Mouse (Mus musculus): ENCODE results near the gene Nhsl2. TPM values are rescaled to one million over a fixed set of nuclear protein-coding genes. Genes with fewer than 3 reads are reported as not detected.

The Nhsl2 gene
- polyA plus RNA-seq, 1 experiment from 2014 or later, result 10.5 TPM

- no peak overlapping the region for H3K27ac ChIP-seq (ENCODE audit: low read length)
- ATAC-seq (ENCODE audit: insufficient read depth, low FRiP score), result no peak
- H3K9ac ChIP-seq (ENCODE audit: low read length), result no peak overlapping the region
- H3K4me3 ChIP-seq (replicated peaks; ENCODE audit: low read length), result no peak overlapping the region
- no peak overlapping the region for H3K4me2 ChIP-seq (ENCODE audit: low read depth, low read length)
- H3K9me3 ChIP-seq (replicated peaks; ENCODE audit: control insufficient read depth, low read length), result no peaks in the 10 kb centered on the region
- peaks cover 7% of the 10 kb centered on the region; the same call in 1 of the 2 replicates for H3K27me3 ChIP-seq (ENCODE audit: control insufficient read depth, insufficient read depth, low read length)
- peaks cover under 1% of the 10 kb centered on the region; the same call in 1 of the 2 replicates for H3K4me1 ChIP-seq (ENCODE audit: control insufficient read depth, insufficient read depth, low read length)
- H3K36me3 ChIP-seq (ENCODE audit: control insufficient read depth, insufficient read depth, low read length), result no peaks in the 10 kb centered on the region
- whole genome bisulfite sequencing, result 83% methylated on average over 3 of the region's 3 CpGs
These were observed 187.7 kb downstream of the Nhsl2 start for GRCm38 (mm10) chrX:102036866-102037361.

GRCm38 (mm10) chrX:102037506-102037905 is 188.3 kb downstream of the Nhsl2 start:
- Histone ChIP-seq H3K36me3 (ENCODE audit: control insufficient read depth, insufficient read depth, low read length) (no peaks in the 10 kb centered on the region), H3K27me3 (ENCODE audit: control insufficient read depth, insufficient read depth, low read length) (peaks cover 7% of the 10 kb centered on the region; the same call in 1 of the 2 replicates), H3K27ac (ENCODE audit: low read length) (no peak overlapping the region), H3K9ac (ENCODE audit: low read length) (no peak overlapping the region), H3K4me3 (replicated peaks; ENCODE audit: low read length) (no peak overlapping the region), H3K4me2 (ENCODE audit: low read depth, low read length) (no peak overlapping the region), H3K9me3 (replicated peaks; ENCODE audit: control insufficient read depth, low read length) (no peaks in the 10 kb centered on the region), H3K4me1 (ENCODE audit: control insufficient read depth, insufficient read depth, low read length) (no peaks in the 10 kb centered on the region)
- no peak for ATAC-seq (ENCODE audit: insufficient read depth, low FRiP score)
- WGBS, result 64% methylated on average over 2 of the region's 2 CpGs

DNA sequence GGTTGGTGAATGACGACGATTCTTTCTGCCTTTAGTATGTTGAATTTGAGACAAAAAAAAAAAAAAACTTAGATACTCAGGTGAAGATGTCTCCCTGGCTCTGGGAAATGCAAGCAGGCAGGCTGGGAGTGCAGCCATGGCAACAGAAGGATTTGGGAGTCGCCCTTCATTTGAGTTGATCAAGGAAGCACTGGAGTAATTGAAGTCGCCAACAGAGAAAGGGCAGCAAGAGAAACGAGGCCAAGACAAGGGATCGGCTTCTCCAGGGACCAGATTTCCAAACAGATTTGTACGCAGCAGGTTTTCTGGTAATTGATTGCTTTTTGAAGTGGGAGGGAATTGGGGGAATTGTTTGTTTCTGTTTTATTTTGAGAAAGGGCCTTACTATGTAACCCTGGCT is 192.4 kb downstream of the Nhsl2 start:
- H3K36me3 ChIP-seq (ENCODE audit: control insufficient read depth, insufficient read depth, low read length), result no peaks in the 10 kb centered on the region
- no peaks in the 10 kb centered on the region for H3K9me3 ChIP-seq (replicated peaks; ENCODE audit: control insufficient read depth, low read length)
- H3K27ac ChIP-seq (ENCODE audit: low read length), result no peak overlapping the region
- no peaks in the 10 kb centered on the region for H3K4me1 ChIP-seq (ENCODE audit: control insufficient read depth, insufficient read depth, low read length)
- H3K4me2 ChIP-seq (ENCODE audit: low read depth, low read length), result no peak overlapping the region
- WGBS, result 60% methylated on average over 7 of the region's 7 CpGs
- ATAC-seq (ENCODE audit: insufficient read depth, low FRiP score), result no peak
- peaks cover 7% of the 10 kb centered on the region; the same call in 1 of the 2 replicates for H3K27me3 ChIP-seq (ENCODE audit: control insufficient read depth, insufficient read depth, low read length)
- no peak overlapping the region for H3K4me3 ChIP-seq (replicated peaks; ENCODE audit: low read length)
- H3K9ac ChIP-seq (ENCODE audit: low read length), result no peak overlapping the region

DNA sequence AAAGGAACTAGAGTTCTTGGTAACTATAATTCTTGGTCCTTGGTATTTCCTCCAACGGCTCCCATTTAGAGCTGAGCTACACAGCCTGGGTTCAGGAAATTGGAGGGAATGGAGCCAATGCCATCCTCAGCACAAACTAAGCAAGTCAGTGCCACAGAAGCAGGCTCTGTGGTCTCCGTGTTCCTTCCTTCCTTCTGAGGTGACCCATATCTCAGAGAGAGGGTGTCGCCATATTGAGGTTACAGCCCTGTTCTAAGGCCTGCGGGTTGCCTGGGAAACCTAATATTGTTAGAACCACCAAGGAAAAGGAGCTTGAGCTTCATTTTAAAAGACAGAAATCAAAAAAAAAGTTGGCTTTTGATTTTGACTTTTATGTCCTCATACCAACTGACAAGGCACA is 193.2 kb downstream of the Nhsl2 start:
- WGBS, result 84% methylated on average over 4 of the region's 4 CpGs
- Histone ChIP-seq H3K27me3 (ENCODE audit: control insufficient read depth, insufficient read depth, low read length) (peaks cover 7% of the 10 kb centered on the region; the same call in 1 of the 2 replicates), H3K4me2 (ENCODE audit: low read depth, low read length) (no peak overlapping the region), H3K9ac (ENCODE audit: low read length) (no peak overlapping the region), H3K36me3 (ENCODE audit: control insufficient read depth, insufficient read depth, low read length) (no peaks in the 10 kb centered on the region), H3K9me3 (replicated peaks; ENCODE audit: control insufficient read depth, low read length) (no peaks in the 10 kb centered on the region), H3K4me1 (ENCODE audit: control insufficient read depth, insufficient read depth, low read length) (no peaks in the 10 kb centered on the region), H3K27ac (ENCODE audit: low read length) (no peak overlapping the region), H3K4me3 (replicated peaks; ENCODE audit: low read length) (no peak overlapping the region)
- ATAC-seq (ENCODE audit: insufficient read depth, low FRiP score), result no peak

DNA sequence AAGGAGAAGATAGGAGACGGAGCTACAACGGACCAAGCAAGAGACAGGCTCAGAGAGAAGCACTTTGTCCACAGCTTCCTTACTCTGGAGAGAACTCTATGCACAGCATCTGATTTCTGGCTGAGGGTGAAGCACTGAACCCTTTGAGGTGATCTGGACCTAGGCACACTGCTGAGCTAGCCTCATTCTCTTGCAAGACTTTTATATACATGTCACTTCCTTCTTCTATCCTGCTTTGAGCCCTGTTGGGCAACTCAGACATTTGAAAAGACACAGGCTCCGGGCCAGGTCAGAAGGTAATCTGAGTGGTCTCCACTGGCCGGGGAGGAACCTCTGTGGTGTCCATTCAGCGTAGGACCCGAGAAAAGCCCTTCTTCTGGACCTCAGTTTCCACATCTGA is 201.4 kb downstream of the Nhsl2 start:
- Histone ChIP-seq H3K36me3 (ENCODE audit: control insufficient read depth, insufficient read depth, low read length) (no peaks in the 10 kb centered on the region), H3K4me2 (ENCODE audit: low read depth, low read length) (no peak overlapping the region), H3K27me3 (ENCODE audit: control insufficient read depth, insufficient read depth, low read length) (no peaks in the 10 kb centered on the region; the same call in 1 of the 2 replicates), H3K27ac (ENCODE audit: low read length) (no peak overlapping the region), H3K9me3 (replicated peaks; ENCODE audit: control insufficient read depth, low read length) (no peaks in the 10 kb centered on the region), H3K4me3 (replicated peaks; ENCODE audit: low read length) (no peak overlapping the region), H3K9ac (ENCODE audit: low read length) (no peak overlapping the region), H3K4me1 (ENCODE audit: control insufficient read depth, insufficient read depth, low read length) (no peaks in the 10 kb centered on the region)
- ATAC-seq (ENCODE audit: insufficient read depth, low FRiP score), result no peak
- WGBS, result 66% methylated on average over 6 of the region's 6 CpGs

- Histone ChIP-seq H3K36me3 (ENCODE audit: control insufficient read depth, insufficient read depth, low read length) (no peaks in the 10 kb centered on the region), H3K4me3 (replicated peaks; ENCODE audit: low read length) (no peak overlapping the region), H3K4me2 (ENCODE audit: low read depth, low read length) (no peak overlapping the region), H3K9ac (ENCODE audit: low read length) (no peak overlapping the region), H3K4me1 (ENCODE audit: control insufficient read depth, insufficient read depth, low read length) (no peaks in the 10 kb centered on the region), H3K27ac (ENCODE audit: low read length) (no peak overlapping the region), H3K9me3 (replicated peaks; ENCODE audit: control insufficient read depth, low read length) (no peaks in the 10 kb centered on the region), H3K27me3 (ENCODE audit: control insufficient read depth, insufficient read depth, low read length) (no peaks in the 10 kb centered on the region; the same call in 1 of the 2 replicates)
- ATAC-seq (ENCODE audit: insufficient read depth, low FRiP score), result no peak
- WGBS, result 68% methylated on average over 4 of the region's 4 CpGs
These were observed 202.0 kb downstream of the Nhsl2 start for GRCm38 (mm10) chrX:102051225-102051624.

- 86% methylated on average over 2 of the region's 2 CpGs for WGBS
- H3K4me1 ChIP-seq (ENCODE audit: control insufficient read depth, insufficient read depth, low read length), result no peaks in the 10 kb centered on the region
- no peaks in the 10 kb centered on the region for H3K36me3 ChIP-seq (ENCODE audit: control insufficient read depth, insufficient read depth, low read length)
- H3K27me3 ChIP-seq (ENCODE audit: control insufficient read depth, insufficient read depth, low read length), result no peaks in the 10 kb centered on the region; the same call in 1 of the 2 replicates
- H3K9ac ChIP-seq (ENCODE audit: low read length), result no peak overlapping the region
- H3K4me3 ChIP-seq (replicated peaks; ENCODE audit: low read length), result no peak overlapping the region
- H3K9me3 ChIP-seq (replicated peaks; ENCODE audit: control insufficient read depth, low read length), result no peaks in the 10 kb centered on the region
- no peak overlapping the region for H3K4me2 ChIP-seq (ENCODE audit: low read depth, low read length)
- ATAC-seq (ENCODE audit: insufficient read depth, low FRiP score), result no peak
- H3K27ac ChIP-seq (ENCODE audit: low read length), result no peak overlapping the region
These were observed 204.2 kb downstream of the Nhsl2 start for GRCm38 (mm10) chrX:102053371-102053770.

GRCm38 (mm10) chrX:102054009-102054408 is 204.8 kb downstream of the Nhsl2 start:
- Histone ChIP-seq H3K27me3 (ENCODE audit: control insufficient read depth, insufficient read depth, low read length) (no peaks in the 10 kb centered on the region; the same call in 1 of the 2 replicates), H3K27ac (ENCODE audit: low read length) (no peak overlapping the region), H3K4me3 (replicated peaks; ENCODE audit: low read length) (no peak overlapping the region), H3K4me2 (ENCODE audit: low read depth, low read length) (no peak overlapping the region), H3K4me1 (ENCODE audit: control insufficient read depth, insufficient read depth, low read length) (no peaks in the 10 kb centered on the region), H3K9ac (ENCODE audit: low read length) (no peak overlapping the region), H3K9me3 (replicated peaks; ENCODE audit: control insufficient read depth, low read length) (no peaks in the 10 kb centered on the region), H3K36me3 (ENCODE audit: control insufficient read depth, insufficient read depth, low read length) (no peaks in the 10 kb centered on the region)
- 87% methylated on average over 4 of the region's 4 CpGs for WGBS
- no peak for ATAC-seq (ENCODE audit: insufficient read depth, low FRiP score)

DNA sequence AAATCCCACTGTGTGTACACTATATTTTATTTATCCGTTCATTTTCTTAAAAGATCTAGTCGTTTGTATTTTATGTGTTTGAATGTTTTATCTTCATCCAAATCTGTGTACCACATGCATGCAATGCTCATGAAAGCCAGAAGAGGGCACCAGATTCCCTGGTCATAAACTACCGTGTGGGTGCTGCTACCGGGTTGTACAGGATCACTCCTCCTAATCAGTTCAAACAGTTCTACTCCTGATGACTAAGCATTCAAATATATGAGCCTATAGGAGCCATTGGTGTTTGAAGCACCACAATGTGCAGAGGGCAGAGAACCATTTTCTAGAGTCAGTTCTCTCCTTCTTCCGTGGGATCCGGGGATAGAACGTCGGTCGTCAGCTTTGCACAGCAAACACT is 210.3 kb downstream of the Nhsl2 start:
- no peaks in the 10 kb centered on the region for H3K4me1 ChIP-seq (ENCODE audit: control insufficient read depth, insufficient read depth, low read length)
- 62% methylated on average over 9 of the region's 9 CpGs for WGBS
- H3K27ac ChIP-seq (ENCODE audit: low read length), result no peak overlapping the region
- no peak overlapping the region for H3K9ac ChIP-seq (ENCODE audit: low read length)
- H3K9me3 ChIP-seq (replicated peaks; ENCODE audit: control insufficient read depth, low read length), result no peaks in the 10 kb centered on the region
- no peaks in the 10 kb centered on the region for H3K36me3 ChIP-seq (ENCODE audit: control insufficient read depth, insufficient read depth, low read length)
- H3K4me2 ChIP-seq (ENCODE audit: low read depth, low read length), result no peak overlapping the region
- no peaks in the 10 kb centered on the region; the same call in 1 of the 2 replicates for H3K27me3 ChIP-seq (ENCODE audit: control insufficient read depth, insufficient read depth, low read length)
- no peak overlapping the region for H3K4me3 ChIP-seq (replicated peaks; ENCODE audit: low read length)
- ATAC-seq (ENCODE audit: insufficient read depth, low FRiP score), result no peak

Data from stomach, embryonic 16.5 days (tissue).